24 mouse cellular contexts compared by ENCODE assay signal in genomic region chr16:9618206-9618605, GRCm38 (mm10).
A peak's percentile ranks its signal among the peaks of the same experiment; 100 is the strongest.
DNase-seq lines count a peak whose midpoint lies in the region; ATAC-seq and TF ChIP-seq lines count a peak whose summit lies in the region.
"Had no signal": no experiment of that assay in that cellular context is flagged by ENCODE, and none has a peak within 500 bp of the region (broad histone marks: within the 10 kb centered on the region; RNA-seq: fewer than 3 reads in every experiment).

No protein-coding gene starts in this region.

- no peaks in the 10 kb centered on the region for H3K27me3 ChIP-seq in forebrain, postnatal 0 days (ENCODE audit: insufficient read depth, low read length)
- H3K27me3 ChIP-seq in forebrain, embryonic 10.5 days (ENCODE audit: poor library complexity, severe bottlenecking): no peaks in the 10 kb centered on the region
- H3K27me3 ChIP-seq in midbrain, postnatal 0 days (ENCODE audit: insufficient read depth, low read length): no peaks in the 10 kb centered on the region
- H3K27me3 ChIP-seq in midbrain, embryonic 11.5 days (ENCODE audit: control insufficient read depth, insufficient read depth, low read length): no peaks in the 10 kb centered on the region
- H3K27me3 ChIP-seq: embryonic facial prominence, embryonic 12.5 days; embryonic facial prominence, embryonic 15.5 days; forebrain, embryonic 13.5 days; hindbrain, embryonic 15.5 days; intestine, embryonic 15.5 days had no signal

- 35% methylated on average over 2 of the region's 2 CpGs for WGBS in forebrain, postnatal 0 days
- 78% methylated on average over 2 of the region's 2 CpGs for WGBS in forebrain, embryonic 10.5 days
- WGBS in midbrain, postnatal 0 days: 56% methylated on average over 2 of the region's 2 CpGs
- WGBS in midbrain, embryonic 11.5 days: 78% methylated on average over 2 of the region's 2 CpGs

- H3K4me1 ChIP-seq in forebrain, postnatal 0 days (ENCODE audit: insufficient read depth): no peaks in the 10 kb centered on the region
- H3K4me1 ChIP-seq in forebrain, embryonic 10.5 days: no peaks in the 10 kb centered on the region
- H3K4me1 ChIP-seq in midbrain, postnatal 0 days (ENCODE audit: insufficient read depth, low read length): no peaks in the 10 kb centered on the region
- H3K4me1 ChIP-seq in midbrain, embryonic 11.5 days (ENCODE audit: control insufficient read depth, insufficient read depth, low read length): no peaks in the 10 kb centered on the region
- H3K4me1 ChIP-seq: embryonic facial prominence, embryonic 12.5 days; embryonic facial prominence, embryonic 15.5 days; forebrain, embryonic 13.5 days; hindbrain, embryonic 15.5 days; intestine, embryonic 15.5 days had no signal

- H3K4me3 ChIP-seq in forebrain, postnatal 0 days (ENCODE audit: low read depth, low read length): no peak overlapping the region
- H3K4me3 ChIP-seq in forebrain, embryonic 10.5 days: no peak overlapping the region
- no peak overlapping the region for H3K4me3 ChIP-seq in layer of hippocampus, adult 2 months
- no peak overlapping the region for H3K4me3 ChIP-seq in midbrain, postnatal 0 days (ENCODE audit: low read depth, low read length)
- no peak overlapping the region for H3K4me3 ChIP-seq in midbrain, embryonic 11.5 days (ENCODE audit: low read depth, low read length)
- H3K4me3 ChIP-seq: embryonic facial prominence, embryonic 12.5 days; embryonic facial prominence, embryonic 15.5 days; forebrain, embryonic 13.5 days; gastrocnemius, adult 2 months; hindbrain, embryonic 15.5 days; intestine, embryonic 15.5 days had no signal

- no peak for TF ChIP-seq POLR2A in brain, embryonic 14.5 days (IDR thresholded peaks at IDR 0.05; ENCODE audit: borderline replicate concordance, extremely low read depth, insufficient read depth, insufficient read length, poor library complexity, severe bottlenecking)

- peak; percentile 24 for DNase-seq in forebrain, postnatal 0 days
- no peak for DNase-seq in forebrain, embryonic 10.5 days (ENCODE audit: extremely low spot score, low spot score)
- no peak for DNase-seq in layer of hippocampus, adult 2 months (ENCODE audit: low spot score in 2 of 2)
- DNase-seq in layer of hippocampus, postnatal 14 days (ENCODE audit: low spot score in 2 of 2): no peak
- DNase-seq in midbrain, postnatal 0 days (ENCODE audit: low spot score): peak; percentile 58
- DNase-seq in midbrain, embryonic 11.5 days (ENCODE audit: low spot score, missing footprints): no peak
- DNase-seq in brain, embryonic 14.5 days (ENCODE audit: low read depth): peak; percentile 61
- no peak for DNase-seq in thymus, adult 18-20 months
- DNase-seq: adrenal gland, postnatal 10 days; adrenal gland, postnatal 36 days; cerebellum, adult 11 months; cerebellum, adult 2 months; cerebellum, adult 9-11 months; cerebellum, postnatal 25 days; gastrocnemius, adult 2 months; gastrocnemius, postnatal 14 days; heart, adult 11 months had no signal

- H3K9me3 ChIP-seq in forebrain, postnatal 0 days (ENCODE audit: low read length): no peaks in the 10 kb centered on the region
- H3K9me3 ChIP-seq in forebrain, embryonic 10.5 days: no peaks in the 10 kb centered on the region
- no peaks in the 10 kb centered on the region for H3K9me3 ChIP-seq in midbrain, postnatal 0 days (ENCODE audit: low read length)
- no peaks in the 10 kb centered on the region for H3K9me3 ChIP-seq in midbrain, embryonic 11.5 days (ENCODE audit: control insufficient read depth, low read length)
- H3K9me3 ChIP-seq: embryonic facial prominence, embryonic 12.5 days; embryonic facial prominence, embryonic 15.5 days; forebrain, embryonic 13.5 days; hindbrain, embryonic 15.5 days; intestine, embryonic 15.5 days had no signal

- no peak overlapping the region for H3K9ac ChIP-seq in forebrain, postnatal 0 days
- H3K9ac ChIP-seq in midbrain, postnatal 0 days (replicated peaks; ENCODE audit: low read length, poor library complexity, severe bottlenecking): no peak overlapping the region
- H3K9ac ChIP-seq in midbrain, embryonic 11.5 days (ENCODE audit: low read length): no peak overlapping the region
- H3K9ac ChIP-seq: embryonic facial prominence, embryonic 12.5 days; embryonic facial prominence, embryonic 15.5 days; forebrain, embryonic 13.5 days; hindbrain, embryonic 15.5 days; intestine, embryonic 15.5 days had no signal

- H3K4me2 ChIP-seq in forebrain, postnatal 0 days (ENCODE audit: low read depth): no peak overlapping the region
- H3K4me2 ChIP-seq in midbrain, postnatal 0 days (ENCODE audit: low read depth, low read length, poor library complexity, severe bottlenecking): no peak overlapping the region
- no peak overlapping the region for H3K4me2 ChIP-seq in midbrain, embryonic 11.5 days
- H3K4me2 ChIP-seq: embryonic facial prominence, embryonic 12.5 days; embryonic facial prominence, embryonic 15.5 days; forebrain, embryonic 13.5 days; heart, embryonic 11.5 days; hindbrain, embryonic 15.5 days; intestine, embryonic 15.5 days had no signal

- H3K27ac ChIP-seq in forebrain, postnatal 0 days (ENCODE audit: low read depth, low read length): no peak overlapping the region
- no peak overlapping the region for H3K27ac ChIP-seq in forebrain, embryonic 10.5 days
- peak overlapping the region; percentile 55; the same call in 1 of the 2 replicates for H3K27ac ChIP-seq in layer of hippocampus, adult 2 months
- no peak overlapping the region for H3K27ac ChIP-seq in midbrain, postnatal 0 days (ENCODE audit: low read depth, low read length)
- H3K27ac ChIP-seq in midbrain, embryonic 11.5 days (ENCODE audit: low read depth, low read length): no peak overlapping the region
- H3K27ac ChIP-seq: embryonic facial prominence, embryonic 12.5 days; embryonic facial prominence, embryonic 15.5 days; forebrain, embryonic 13.5 days; gastrocnemius, adult 2 months; hindbrain, embryonic 15.5 days; intestine, embryonic 15.5 days had no signal

- TF ChIP-seq CTCF in forebrain, postnatal 0 days (IDR thresholded peaks at IDR 0.05; ENCODE audit: low read depth): no peak
- no peak for TF ChIP-seq CTCF in layer of hippocampus, adult 2 months (conservative IDR thresholded peaks at IDR 0.05)
- TF ChIP-seq CTCF in midbrain, postnatal 0 days (IDR thresholded peaks at IDR 0.05): no peak
- no peak for TF ChIP-seq CTCF in brain, embryonic 14.5 days (IDR thresholded peaks at IDR 0.05; ENCODE audit: borderline replicate concordance, extremely low read depth, insufficient read depth, insufficient read length)

- no peaks in the 10 kb centered on the region for H3K36me3 ChIP-seq in forebrain, postnatal 0 days (ENCODE audit: insufficient read depth)
- no peaks in the 10 kb centered on the region for H3K36me3 ChIP-seq in forebrain, embryonic 10.5 days (replicated peaks)
- no peaks in the 10 kb centered on the region for H3K36me3 ChIP-seq in midbrain, postnatal 0 days (ENCODE audit: insufficient read depth, low read length)
- H3K36me3 ChIP-seq in midbrain, embryonic 11.5 days (ENCODE audit: control insufficient read depth, insufficient read depth, low read length): no peaks in the 10 kb centered on the region
- H3K36me3 ChIP-seq: embryonic facial prominence, embryonic 12.5 days; embryonic facial prominence, embryonic 15.5 days; hindbrain, embryonic 15.5 days; intestine, embryonic 15.5 days had no signal

- no peak; the same call in 1 of the 2 replicates for ATAC-seq in forebrain, postnatal 0 days
- ATAC-seq in midbrain, postnatal 0 days (ENCODE audit: low FRiP score): no peak
- ATAC-seq in midbrain, embryonic 11.5 days (ENCODE audit: low FRiP score): no peak
- ATAC-seq: CD4-positive, CD25-positive, alpha-beta regulatory T cell, adult 4 months; forebrain, embryonic 13.5 days; intestine, embryonic 15.5 days had no signal

Comparison
In these comparisons a context has a peak if more than half of its experiments do, and no peak if none do; other contexts are left out.
1. DNase-seq: peak in forebrain, postnatal 0 days (single experiment), midbrain, postnatal 0 days (single experiment) and brain, embryonic 14.5 days (single experiment); none in forebrain, embryonic 10.5 days (single experiment), layer of hippocampus, adult 2 months (0 of 2), layer of hippocampus, postnatal 14 days (0 of 2), midbrain, embryonic 11.5 days (single experiment) and thymus, adult 18-20 months (0 of 2).